Mouse (Mus musculus): ENCODE measurements around the gene Ndufa7. TPM values are rescaled to one million over a fixed set of nuclear protein-coding genes. Genes with fewer than 3 reads are reported as not detected.

Gene Ndufa7
- polyA plus RNA-seq, 1 experiment: 158 TPM

- Histone ChIP-seq H3K27ac (ENCODE audit: insufficient read depth, low read length) (no peak overlapping the region), H3K27me3 (ENCODE audit: control insufficient read depth, insufficient read depth, low read length) (no peaks in the 10 kb centered on the region), H3K4me1 (ENCODE audit: control insufficient read depth, insufficient read depth, insufficient read length) (0 out of 2 replicates have a peak, but pooled peaks cover 3% of the 10 kb centered on the region), H3K4me3 (ENCODE audit: extremely low read depth, insufficient read depth, insufficient read length) (no peak overlapping the region), H3K36me3 (ENCODE audit: control insufficient read depth, insufficient read depth, low read length) (peaks cover 17% of the 10 kb centered on the region)
- no peak for TF ChIP-seq CTCF (IDR thresholded peaks at IDR 0.05; ENCODE audit: extremely low read depth, insufficient read depth, insufficient read length, insufficient replicate concordance)
- DNase-seq (ENCODE audit: low read depth in 1 of 2, low spot score in 2 of 2): no peak
- 90% methylated on average over 2 of the region's 2 CpGs for WGBS
Measured at GRCm38 (mm10) chr17:33828892-33829291, 4.5 kb downstream of the Ndufa7 start.

GRCm38 (mm10) chr17:33829561-33829960, 5.2 kb downstream of the Ndufa7 start:
- Histone ChIP-seq H3K36me3 (ENCODE audit: control insufficient read depth, insufficient read depth, low read length) (peaks cover 20% of the 10 kb centered on the region), H3K27ac (ENCODE audit: insufficient read depth, low read length) (no peak overlapping the region), H3K4me3 (ENCODE audit: extremely low read depth, insufficient read depth, insufficient read length) (no peak overlapping the region), H3K4me1 (ENCODE audit: control insufficient read depth, insufficient read depth, insufficient read length) (0 out of 2 replicates have a peak, but pooled peaks cover 3% of the 10 kb centered on the region), H3K27me3 (ENCODE audit: control insufficient read depth, insufficient read depth, low read length) (no peaks in the 10 kb centered on the region)
- no peak for DNase-seq (ENCODE audit: low read depth in 1 of 2, low spot score in 2 of 2)
- no peak for TF ChIP-seq POLR2A (IDR thresholded peaks at IDR 0.05; ENCODE audit: low read depth, low read length)
- TF ChIP-seq CTCF (IDR thresholded peaks at IDR 0.05; ENCODE audit: extremely low read depth, insufficient read depth, insufficient read length, insufficient replicate concordance): no peak
- 96% methylated on average over 10 of the region's 10 CpGs for WGBS

DNA sequence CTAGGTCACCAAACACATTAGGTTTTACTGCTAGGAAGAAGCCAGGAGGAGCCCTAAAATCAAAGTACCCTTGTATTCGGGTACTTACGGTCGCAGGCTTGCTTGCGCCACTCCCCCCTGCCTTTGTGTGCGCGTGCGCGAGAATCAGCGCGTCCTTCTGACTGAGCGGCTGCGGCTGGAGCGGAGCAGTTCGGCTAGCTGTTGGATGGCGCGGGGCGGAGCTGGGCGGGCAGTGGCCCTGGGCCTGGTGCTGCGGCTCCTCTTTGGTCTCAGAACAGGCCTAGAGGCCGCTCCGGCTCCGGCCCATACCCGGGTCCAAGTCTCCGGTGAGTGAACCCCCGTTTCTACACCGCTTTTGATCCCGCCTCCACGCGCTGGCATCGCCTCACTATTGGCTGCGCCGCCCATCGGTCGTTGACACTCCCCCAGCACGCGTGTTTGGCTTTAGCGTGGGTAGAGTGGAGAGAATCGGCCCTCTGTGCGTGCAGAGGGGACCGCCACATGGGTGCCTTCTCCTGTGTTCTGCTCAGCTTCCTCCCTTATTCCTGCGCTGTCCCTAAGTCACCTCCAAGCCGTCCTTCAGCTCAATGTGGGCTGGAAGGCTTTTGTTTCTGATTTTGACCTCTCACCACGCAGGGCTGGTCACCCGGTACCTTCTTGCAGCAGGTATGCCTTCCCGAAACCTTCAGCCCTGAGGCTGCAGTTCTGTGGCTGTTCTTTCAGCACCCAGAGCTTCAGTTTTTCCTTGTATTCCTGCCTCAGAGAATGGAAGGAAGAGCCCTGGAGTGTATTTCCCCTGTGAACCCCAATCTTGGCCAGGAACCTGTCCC, 18.8 kb downstream of the Ndufa7 start, which contains the start of gene Cd320:
Gene Cd320, plus strand, starts transcription at position 126 of the 830 bp plus-strand sequence.
- under 1% methylated on average over 45 of the region's 45 CpGs for WGBS
- DNase-seq (ENCODE audit: low read depth in 1 of 2, low spot score in 2 of 2): peak; percentile 85 to 89
- TF ChIP-seq POLR2A (IDR thresholded peaks at IDR 0.05; ENCODE audit: low read depth, low read length) (no peak), CTCF (IDR thresholded peaks at IDR 0.05; ENCODE audit: extremely low read depth, insufficient read depth, insufficient read length, insufficient replicate concordance) (no peak)
- Histone ChIP-seq H3K36me3 (ENCODE audit: control insufficient read depth, insufficient read depth, low read length) (0 out of 2 replicates have a peak, but pooled peaks cover 3% of the 10 kb centered on the region), H3K27me3 (ENCODE audit: control insufficient read depth, insufficient read depth, low read length) (no peaks in the 10 kb centered on the region), H3K4me1 (ENCODE audit: control insufficient read depth, insufficient read depth, insufficient read length) (no peaks in the 10 kb centered on the region; the same call in 1 of the 2 replicates), H3K4me3 (ENCODE audit: extremely low read depth, insufficient read depth, insufficient read length) (peak within 1 kb of the TSS; percentile 76), H3K27ac (ENCODE audit: insufficient read depth, low read length) (no peak within 1 kb of the TSS)

- no peak for DNase-seq (ENCODE audit: low read depth in 1 of 2, low spot score in 2 of 2)
- 94% methylated on average over 1 of the region's 1 CpGs for WGBS
- TF ChIP-seq POLR2A (IDR thresholded peaks at IDR 0.05; ENCODE audit: low read depth, low read length): no peak
- no peak overlapping the region for H3K27ac ChIP-seq (ENCODE audit: insufficient read depth, low read length)
- 0 out of 2 replicates have a peak, but pooled peaks cover 2% of the 10 kb centered on the region for H3K36me3 ChIP-seq (ENCODE audit: control insufficient read depth, insufficient read depth, low read length)
- H3K4me3 ChIP-seq (ENCODE audit: extremely low read depth, insufficient read depth, insufficient read length): no peak overlapping the region
- H3K27me3 ChIP-seq (ENCODE audit: control insufficient read depth, insufficient read depth, low read length): no peaks in the 10 kb centered on the region
- H3K4me1 ChIP-seq (ENCODE audit: control insufficient read depth, insufficient read depth, insufficient read length): no peaks in the 10 kb centered on the region; the same call in 1 of the 2 replicates
Measured at GRCm38 (mm10) chr17:33844196-33844595, 19.8 kb downstream of the Ndufa7 start.

DNA sequence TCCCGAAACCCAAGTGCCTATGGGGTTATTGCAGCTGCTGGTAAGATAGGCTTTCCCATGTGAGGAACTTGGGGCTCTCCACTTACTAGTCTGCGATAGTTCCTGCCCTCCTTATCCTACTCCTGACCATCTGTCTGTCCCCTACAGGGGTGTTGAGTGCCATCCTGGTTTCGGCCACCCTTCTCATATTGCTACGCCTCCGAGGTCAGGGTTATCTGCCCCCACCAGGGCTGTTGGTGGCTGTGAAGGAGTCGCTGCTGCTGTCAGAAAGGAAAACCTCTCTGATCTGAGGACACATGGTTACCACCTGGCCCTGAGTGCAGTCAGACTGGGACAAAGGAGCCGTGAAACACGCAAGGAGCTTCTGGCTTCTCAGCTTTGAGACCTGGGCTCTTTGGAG, 23.8 kb downstream of the Ndufa7 start:
- Histone ChIP-seq H3K4me1 (ENCODE audit: control insufficient read depth, insufficient read depth, insufficient read length) (peaks cover 2% of the 10 kb centered on the region; the same call in 1 of the 2 replicates), H3K36me3 (ENCODE audit: control insufficient read depth, insufficient read depth, low read length) (0 out of 2 replicates have a peak, but pooled peaks cover 2% of the 10 kb centered on the region), H3K27me3 (ENCODE audit: control insufficient read depth, insufficient read depth, low read length) (no peaks in the 10 kb centered on the region), H3K27ac (ENCODE audit: insufficient read depth, low read length) (no peak overlapping the region), H3K4me3 (ENCODE audit: extremely low read depth, insufficient read depth, insufficient read length) (no peak overlapping the region)
- TF ChIP-seq CTCF (IDR thresholded peaks at IDR 0.05; ENCODE audit: extremely low read depth, insufficient read depth, insufficient read length, insufficient replicate concordance) (no peak), POLR2A (IDR thresholded peaks at IDR 0.05; ENCODE audit: low read depth, low read length) (no peak)
- WGBS: 86% methylated on average over 8 of the region's 8 CpGs
- DNase-seq (ENCODE audit: low read depth in 1 of 2, low spot score in 2 of 2): no peak

GRCm38 (mm10) chr17:33851331-33851730, 27.0 kb downstream of the Ndufa7 start:
- WGBS: 26% methylated on average over 1 of the region's 1 CpGs
- H3K27ac ChIP-seq (ENCODE audit: insufficient read depth, low read length): no peak overlapping the region
- TF ChIP-seq POLR2A (IDR thresholded peaks at IDR 0.05; ENCODE audit: low read depth, low read length) (no peak), CTCF (IDR thresholded peaks at IDR 0.05; ENCODE audit: extremely low read depth, insufficient read depth, insufficient read length, insufficient replicate concordance) (no peak)
- 0 out of 2 replicates have a peak, but pooled peaks cover 2% of the 10 kb centered on the region for H3K36me3 ChIP-seq (ENCODE audit: control insufficient read depth, insufficient read depth, low read length)
- no peaks in the 10 kb centered on the region for H3K27me3 ChIP-seq (ENCODE audit: control insufficient read depth, insufficient read depth, low read length)
- H3K4me3 ChIP-seq (ENCODE audit: extremely low read depth, insufficient read depth, insufficient read length): no peak overlapping the region
- H3K4me1 ChIP-seq (ENCODE audit: control insufficient read depth, insufficient read depth, insufficient read length): peaks cover 2% of the 10 kb centered on the region; the same call in 1 of the 2 replicates
- no peak for DNase-seq (ENCODE audit: low read depth in 1 of 2, low spot score in 2 of 2)

DNA sequence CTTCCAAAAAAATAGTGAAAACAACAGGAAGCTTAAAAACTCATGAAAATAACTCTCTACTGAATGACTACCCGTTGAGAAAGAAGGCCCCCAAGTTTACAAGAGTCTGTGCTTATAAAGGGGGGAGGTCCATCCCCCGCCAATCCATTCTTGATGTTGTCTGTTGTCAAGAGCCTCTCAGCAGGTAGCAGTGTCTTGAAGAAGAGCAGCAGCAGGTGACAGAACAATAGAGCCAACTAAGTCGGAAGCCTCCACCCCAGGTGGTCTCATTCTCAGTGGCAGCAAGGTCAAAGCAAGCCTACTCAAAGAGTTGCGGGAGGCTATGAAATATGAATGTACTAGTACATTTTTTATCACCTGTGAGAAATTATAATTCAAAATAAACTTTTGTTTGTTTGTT, 33.4 kb downstream of the Ndufa7 start:
- H3K27me3 ChIP-seq (ENCODE audit: control insufficient read depth, insufficient read depth, low read length): no peaks in the 10 kb centered on the region
- WGBS: 81% methylated on average over 4 of the region's 4 CpGs

More for the DNA sequence above, 33.4 kb downstream of the Ndufa7 start:
- Histone ChIP-seq H3K36me3 (ENCODE audit: control insufficient read depth, insufficient read depth, low read length) (no peaks in the 10 kb centered on the region), H3K4me1 (ENCODE audit: control insufficient read depth, insufficient read depth, insufficient read length) (no peaks in the 10 kb centered on the region), H3K27ac (ENCODE audit: insufficient read depth, low read length) (no peak overlapping the region), H3K4me3 (ENCODE audit: extremely low read depth, insufficient read depth, insufficient read length) (no peak overlapping the region)
- DNase-seq (ENCODE audit: low read depth in 1 of 2, low spot score in 2 of 2): no peak
- TF ChIP-seq CTCF (IDR thresholded peaks at IDR 0.05; ENCODE audit: extremely low read depth, insufficient read depth, insufficient read length, insufficient replicate concordance): no peak
- TF ChIP-seq POLR2A (IDR thresholded peaks at IDR 0.05; ENCODE audit: low read depth, low read length): no peak

Measured in spleen, adult 2 months (tissue).